Mouse (Mus musculus): Measurements from ENCODE around the gene Gm21976.

Gene Gm21976

GRCm38 (mm10) chr13:98279686-98280085 is at the start of gene Gm21976:
TSS of gene Gm21976 (plus strand) at chr13:98279887.
- CTCF ChIA-PET = no interaction called here

- CTCF ChIA-PET = no interaction called here
These were observed 49.2 kb upstream of the Gm21976 start for GRCm38 (mm10) chr13:98230511-98230910.

- CTCF ChIA-PET = no interaction called here
These were observed 44.2 kb upstream of the Gm21976 start for GRCm38 (mm10) chr13:98235451-98235850.

- CTCF ChIA-PET = no interaction called here
These were observed 39.6 kb upstream of the Gm21976 start for GRCm38 (mm10) chr13:98239978-98240641.

GRCm38 (mm10) chr13:98241531-98242282 is 38.0 kb upstream of the Gm21976 start:
- CTCF ChIA-PET = interaction anchor here (0.6 kb wide), 1 partner anchor 45 kb away, joined by 4 read pairs; no protein-coding TSS in a partner anchor

DNA sequence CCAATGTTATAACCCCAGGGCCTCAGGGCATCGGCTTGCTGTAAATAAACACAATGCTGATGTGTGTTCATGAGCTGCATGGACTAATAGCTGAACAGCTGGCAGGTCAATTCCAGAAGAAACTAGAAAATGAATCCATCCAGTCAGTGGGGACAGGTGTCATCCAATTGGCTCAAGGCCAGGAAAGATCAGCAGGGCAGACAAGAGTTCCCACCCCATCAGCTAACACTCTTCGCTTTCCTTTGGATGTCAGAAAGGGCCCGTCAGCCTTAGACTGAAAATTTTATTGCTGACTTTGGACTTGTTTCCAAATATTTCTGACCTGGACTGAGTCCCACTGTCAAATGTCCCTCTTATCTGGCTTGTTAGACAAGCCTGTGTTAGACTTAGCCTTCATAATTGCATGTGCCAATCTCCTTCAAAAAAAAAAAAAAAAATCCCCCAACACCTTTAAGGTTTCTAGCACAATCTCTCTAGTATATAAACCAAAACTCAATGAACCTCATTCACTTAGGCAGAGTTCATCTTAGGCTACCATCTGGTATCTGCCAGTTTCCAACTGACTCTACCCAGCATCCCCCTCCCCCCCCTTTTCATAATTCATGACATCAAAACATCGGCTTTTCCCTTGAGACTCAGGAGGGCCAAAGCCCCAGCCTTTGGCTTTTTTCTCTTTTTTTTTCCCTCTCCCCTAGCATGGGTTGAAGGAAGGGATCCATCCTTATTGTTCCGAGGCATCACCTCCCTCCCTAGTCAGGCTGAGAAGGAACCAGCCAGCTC is 34.9 kb upstream of the Gm21976 start:
- CTCF ChIA-PET = no interaction called here

DNA sequence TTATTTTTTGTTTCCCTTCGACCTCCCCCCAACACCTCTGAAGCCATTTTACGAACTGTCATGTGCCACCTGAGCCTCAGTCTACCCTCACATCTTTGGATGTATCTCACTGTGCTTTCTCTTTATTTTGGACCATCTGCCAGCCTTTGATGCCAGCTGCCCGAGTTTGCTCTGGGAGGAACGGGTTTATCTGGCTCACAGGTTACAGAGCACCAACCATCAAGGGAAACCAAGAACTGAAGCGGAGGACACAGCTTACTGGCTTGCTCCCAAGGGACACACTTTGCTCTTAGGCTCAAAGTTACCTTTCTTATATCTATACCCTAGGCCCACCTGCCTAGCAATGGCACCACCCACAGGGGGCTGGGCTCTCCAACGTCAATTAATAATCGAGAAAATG is 34.3 kb upstream of the Gm21976 start:
- CTCF ChIA-PET = no interaction called here

GRCm38 (mm10) chr13:98249594-98249993 is 30.1 kb upstream of the Gm21976 start:
- CTCF ChIA-PET = no interaction called here

GRCm38 (mm10) chr13:98254921-98255320 is 24.8 kb upstream of the Gm21976 start:
- CTCF ChIA-PET = interaction anchor here (1.1 kb wide), 1 partner anchor 9 kb away, joined by 4 read pairs; no protein-coding TSS in a partner anchor

DNA sequence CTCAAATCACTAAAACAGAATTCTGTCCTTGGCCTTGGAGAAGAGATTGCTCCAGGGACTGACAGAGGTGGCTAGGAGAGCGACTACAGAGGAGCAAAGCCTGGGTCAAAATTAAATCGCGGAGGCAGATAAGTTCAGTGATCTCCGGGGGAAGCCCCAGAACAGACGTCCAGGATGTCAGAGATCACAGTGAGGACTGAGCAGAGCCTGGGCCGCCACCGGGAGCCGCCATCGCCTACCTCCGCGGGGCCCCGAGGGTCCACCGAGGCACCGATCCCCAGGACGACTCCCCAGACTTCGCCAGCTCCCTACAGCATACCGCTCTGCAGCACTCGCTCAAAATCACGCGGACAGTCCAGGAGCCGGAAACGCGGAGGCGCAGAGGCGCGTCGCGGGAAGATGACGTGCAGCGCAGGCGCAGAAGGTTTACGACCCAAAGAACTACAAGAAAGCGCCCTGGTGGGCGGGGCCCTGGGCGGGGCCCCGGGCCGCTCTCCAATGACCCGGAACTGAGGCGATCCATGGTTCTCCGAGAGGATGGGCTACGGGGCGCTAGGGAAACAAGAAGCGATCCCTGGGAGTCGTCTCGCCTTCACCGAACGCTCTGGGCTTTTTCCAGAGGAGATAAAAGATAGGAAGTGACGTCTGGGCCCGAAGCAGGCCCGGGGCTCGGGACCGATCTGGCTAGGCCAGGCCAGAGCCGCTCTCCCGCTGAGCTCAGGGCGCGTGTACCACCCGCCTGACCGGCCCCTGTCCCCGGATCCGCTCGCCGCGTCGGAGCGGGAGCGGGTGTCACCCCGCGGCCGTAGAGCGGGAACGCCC is 16.8 kb upstream of the Gm21976 start, which contains the start of the genes Utp15 and Ankra2:
Gene Utp15 (minus strand): TSS at position 406 of the 822 bp plus-strand sequence.
Gene Ankra2 (plus strand): TSS at position 439 of the 822 bp plus-strand sequence.
- CTCF ChIA-PET = no interaction called here

GRCm38 (mm10) chr13:98263458-98263987 is 16.2 kb upstream of the Gm21976 start:
- CTCF ChIA-PET = interaction anchor here (0.6 kb wide), 1 partner anchor 14 kb away, joined by 20 read pairs; no protein-coding TSS in a partner anchor

- CTCF ChIA-PET = interaction anchor here (0.6 to 1.0 kb wide), 2 partner anchors 9 to 13 kb away, joined by 4 to 20 read pairs; no protein-coding TSS in a partner anchor
These were observed 15.6 kb upstream of the Gm21976 start for GRCm38 (mm10) chr13:98264111-98264510.

DNA sequence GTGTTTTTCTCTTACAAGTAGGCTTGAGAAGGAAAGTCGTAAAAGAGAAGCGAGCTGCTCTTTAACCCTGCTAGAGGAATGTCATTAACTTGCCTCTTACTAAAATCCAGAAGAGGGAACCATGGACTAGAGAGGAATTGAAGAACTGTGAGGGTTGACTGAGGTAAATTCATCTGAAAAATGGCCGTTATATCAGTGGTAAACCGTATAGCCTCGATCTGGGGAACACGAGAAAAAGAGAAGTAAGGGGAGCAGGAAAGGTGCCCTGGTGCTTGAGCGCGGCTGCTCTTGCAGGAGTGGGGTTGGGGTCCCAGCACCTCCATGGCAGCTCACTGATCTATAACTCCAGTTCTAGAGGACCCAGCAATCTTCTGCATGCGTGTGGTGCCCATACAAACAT is 5.7 kb upstream of the Gm21976 start:
- CTCF ChIA-PET = no interaction called here

DNA sequence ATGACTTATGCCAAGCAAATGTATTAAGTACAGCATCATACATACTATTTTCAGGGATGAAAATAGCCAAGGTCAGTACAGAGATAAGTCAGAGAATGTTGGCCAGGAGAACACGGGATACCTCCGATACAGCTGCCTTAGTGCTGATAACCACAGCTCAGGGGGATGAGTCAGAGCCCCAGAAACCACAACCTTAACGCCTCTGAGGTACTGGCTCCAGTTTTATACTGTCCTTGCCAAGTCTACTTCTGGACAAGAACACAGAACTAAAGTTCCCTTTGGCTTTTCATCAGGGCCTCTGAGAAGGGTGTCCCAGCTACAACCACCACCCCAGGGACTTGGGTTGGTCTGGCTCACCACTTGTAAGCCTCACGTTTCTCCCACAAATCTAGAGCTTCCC is 4.0 kb upstream of the Gm21976 start:
- CTCF ChIA-PET = no interaction called here

- CTCF ChIA-PET = no interaction called here
These were observed 3.4 kb upstream of the Gm21976 start for GRCm38 (mm10) chr13:98276253-98276652.

GRCm38 (mm10) chr13:98277501-98277900 is 2.2 kb upstream of the Gm21976 start:
- CTCF ChIA-PET = interaction anchor here (0.8 kb wide), 1 partner anchor 14 kb away, joined by 20 read pairs; no protein-coding TSS in a partner anchor

- CTCF ChIA-PET = no interaction called here
These were observed 1.4 kb downstream of the Gm21976 start for GRCm38 (mm10) chr13:98280990-98281650.

DNA sequence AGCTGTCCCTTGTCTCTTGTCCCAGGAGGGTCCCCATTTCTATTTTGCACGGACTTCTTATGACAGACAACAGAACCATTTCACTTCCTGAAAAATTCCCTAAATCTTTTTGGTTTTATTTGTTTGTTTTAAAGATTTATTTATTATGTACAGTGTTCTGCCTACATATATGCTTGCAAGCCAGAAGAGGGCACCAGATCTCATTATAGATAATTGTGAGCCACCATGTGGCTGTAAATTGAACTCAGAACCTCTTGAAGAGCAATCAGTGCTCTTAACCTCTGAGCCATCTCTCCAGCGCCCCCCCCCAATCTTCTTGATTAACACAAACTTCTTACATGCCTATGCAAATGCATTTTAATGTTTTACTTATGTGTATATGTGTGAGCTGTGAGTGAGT is 11.0 kb downstream of the Gm21976 start:
- CTCF ChIA-PET = no interaction called here

GRCm38 (mm10) chr13:98291712-98292111 is 12.0 kb downstream of the Gm21976 start:
- CTCF ChIA-PET = interaction anchor here (1.0 kb wide), 1 partner anchor 12 kb away, joined by 3 read pairs; no protein-coding TSS in a partner anchor

- CTCF ChIA-PET = no interaction called here
These were observed 16.4 kb downstream of the Gm21976 start for GRCm38 (mm10) chr13:98296072-98296471.
